Mouse (Mus musculus) heart, postnatal 0 days (tissue): ENCODE measurements around the gene Amacr.

Experiments used
- CTCF ChIP-seq: IDR thresholded peaks from 2 replicates; pipeline ENCODE4 v1.5.1; 2016; ENCODE audit warnings: antibody characterized with exemption, control low read depth, low read depth
- EP300 ChIP-seq: IDR thresholded peaks from 2 replicates; pipeline ENCODE4 v1.6.1; 2016; ENCODE audit warnings: antibody characterized with exemption, low read depth

- no peak for TF ChIP-seq CTCF
- TF ChIP-seq EP300 = no peak
Observed at GRCm38 (mm10) chr15:10999832-11000231, 18.3 kb downstream of the Amacr start.
